Comparison of ENCODE assay signal across 8 mouse cellular contexts in the genomic region with DNA sequence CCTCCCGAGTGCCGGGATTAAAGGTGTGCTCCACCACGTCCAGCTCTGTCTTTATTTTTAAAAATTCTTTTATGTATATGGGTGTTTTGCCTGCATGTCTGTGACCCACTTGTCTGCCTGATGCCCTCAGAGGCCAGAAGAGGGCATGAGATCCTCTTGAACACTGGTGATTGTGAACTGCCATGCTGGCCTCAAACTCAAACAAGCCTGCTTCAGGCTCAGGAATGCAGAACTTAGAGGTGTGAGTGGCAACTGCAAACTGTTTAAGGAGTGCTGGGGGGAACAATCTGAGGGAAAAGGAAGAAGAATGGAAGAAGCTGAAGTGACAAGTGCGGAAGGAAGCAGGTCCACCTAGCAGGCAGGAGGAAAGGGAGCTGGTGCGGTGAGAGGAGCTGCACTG. TPM values are rescaled to one million over a fixed set of nuclear protein-coding genes. Genes with fewer than 3 reads are reported as not detected.
DNase-seq lines count a peak whose midpoint lies in the region; TF ChIP-seq lines count a peak whose summit lies in the region.

No protein-coding gene starts in this region.

- H3K4me2 ChIP-seq in myocyte (ENCODE audit: low read depth), result no peak overlapping the region

- intact Hi-C loops in heart, postnatal 14 days (cut with DNase I), result loop anchor here (2.0 to 10.0 kb wide), 2 partner anchors 45 to 427 kb away; partner anchors contain the start of genes Ccdc92, Snrnp35 and Zfp664

- 0 out of 2 replicates have a peak, but pooled peaks have one; percentile 27 for TF ChIP-seq CTCF in bone marrow macrophage, adult 2 months (IDR thresholded peaks at IDR 0.05; ENCODE audit: low read depth, low read length)

- peak overlapping the region; percentile 93; the same call in 1 of the 2 replicates for H3K27ac ChIP-seq in heart, embryonic 10.5 days
- peak overlapping the region; percentile 55 for H3K27ac ChIP-seq in bone marrow macrophage, adult 2 months (ENCODE audit: insufficient read depth, low read depth, low read length)

- no peak for DNase-seq in heart, embryonic 10.5 days (ENCODE audit: low spot score)
- DNase-seq in heart, postnatal 14 days, result no peak
- DNase-seq in kidney, postnatal 25 days, result peak; percentile 45 to 70
- DNase-seq in urinary bladder, adult 2 months (ENCODE audit: low spot score), result no peak
- no peak for DNase-seq in yolk sac, embryonic 10.5 days (ENCODE audit: low spot score)
- DNase-seq in layer of hippocampus, adult 8-10 months (ENCODE audit: low spot score in 2 of 2), result no peak

- 89% methylated on average over 5 of the region's 5 CpGs for WGBS in heart, embryonic 10.5 days

- H3ac ChIP-seq in myocyte (ENCODE audit: control insufficient read depth, insufficient read length), result no peak overlapping the region

- H3K36me3 ChIP-seq in heart, embryonic 10.5 days, result no peaks in the 10 kb centered on the region; the same call in 1 of the 2 replicates
- H3K36me3 ChIP-seq in myocyte (ENCODE audit: control insufficient read depth, insufficient read depth), result no peaks in the 10 kb centered on the region

- no peak overlapping the region; the same call in 1 of the 2 replicates for H3K4me3 ChIP-seq in heart, embryonic 10.5 days
- no peak overlapping the region for H3K4me3 ChIP-seq in bone marrow macrophage, adult 2 months (ENCODE audit: insufficient read depth, low read length)
- H3K4me3 ChIP-seq in myocyte, result peak overlapping the region; percentile 75

- no peaks in the 10 kb centered on the region for H3K27me3 ChIP-seq in heart, embryonic 10.5 days (ENCODE audit: insufficient read depth, poor library complexity, severe bottlenecking)
- H3K27me3 ChIP-seq in myocyte (ENCODE audit: control insufficient read depth, insufficient read depth, insufficient read length), result no peaks in the 10 kb centered on the region

- H3K9me3 ChIP-seq in heart, embryonic 10.5 days, result no peaks in the 10 kb centered on the region

- H3K4me1 ChIP-seq in heart, embryonic 10.5 days, result peaks cover 8% of the 10 kb centered on the region; the same call in 1 of the 2 replicates
- peaks cover 12% of the 10 kb centered on the region for H3K4me1 ChIP-seq in bone marrow macrophage, adult 2 months (ENCODE audit: control insufficient read depth, insufficient read depth, low read length)

- peaks cover 27% of the 10 kb centered on the region for H3K79me2 ChIP-seq in myocyte (ENCODE audit: control insufficient read depth, insufficient read depth)

- TF ChIP-seq POLR2A in bone marrow macrophage, adult 2 months (IDR thresholded peaks at IDR 0.05; ENCODE audit: borderline replicate concordance, low read depth, low read length), result no peak
- TF ChIP-seq POLR2A in myocyte (IDR thresholded peaks at IDR 0.05; ENCODE audit: insufficient read length, low read depth), result no peak

TF ChIP-seq in myocyte, 11 proteins besides CTCF, POLR2A, EP300 and RAD21:
- TF ChIP-seq MAX (IDR thresholded peaks at IDR 0.05; ENCODE audit: low read depth), result no peak
- TF ChIP-seq CEBPB (IDR thresholded peaks at IDR 0.05; ENCODE audit: insufficient read depth, poor library complexity, severe bottlenecking), result no peak
- no peak for TF ChIP-seq MYOG (IDR thresholded peaks at IDR 0.05; ENCODE audit: control insufficient read depth in 1 of 3, insufficient read depth in 1 of 3, insufficient read length in 2 of 3, low read depth in 2 of 3)
- no peak for TF ChIP-seq MYOD1 (IDR thresholded peaks at IDR 0.05; ENCODE audit: control insufficient read depth in 1 of 3, insufficient read length in 2 of 3, low read depth in 2 of 3)
- no peak for TF ChIP-seq USF1 (IDR thresholded peaks at IDR 0.05; ENCODE audit: low read depth)

RNA-seq across cellular contexts. Expression of gene Kmt5a, which starts 1.5 kb away (rescaled TPM):
- polyA plus RNA-seq in heart, embryonic 10.5 days (2016; fragmentation: Nextera tagmentation; extraction: Ambion mirVana), result 49.6 and 54.5 TPM in 2 replicates
- total RNA-seq in heart, postnatal 14 days (2021), result 100 to 1,000 TPM; 161 to 185 TPM
- 49.2 and 58.6 TPM in 2 replicates for polyA plus RNA-seq in bone marrow macrophage, adult 2 months (2012; ENCODE audit: insufficient read depth, insufficient read length, missing spikeins)
- polyA plus RNA-seq in myocyte (2012; fragmentation: generic; extraction: Trizol), result 58.0 TPM
- 53.7 and 62.0 TPM in 2 replicates for polyA plus RNA-seq in urinary bladder, adult 2 months (2012; rRNA removed)
- 10 to 100 TPM; 58.2 to 72.4 (median 64.4) TPM for total RNA-seq in layer of hippocampus, adult 8-10 months (2022)

RNA-seq across cellular contexts. Expression of gene Sbno1, which starts 12.4 kb away (rescaled TPM):
- polyA plus RNA-seq in heart, embryonic 10.5 days (2016; fragmentation: Nextera tagmentation; extraction: Ambion mirVana), result 74.4 and 80.5 TPM in 2 replicates
- 10 to 100 TPM; 66.7 to 70.9 TPM for total RNA-seq in heart, postnatal 14 days (2021)
- 57.5 and 59.2 TPM in 2 replicates for polyA plus RNA-seq in bone marrow macrophage, adult 2 months (2012; ENCODE audit: insufficient read depth, insufficient read length, missing spikeins)
- 11.3 TPM for polyA plus RNA-seq in myocyte (2012; fragmentation: generic; extraction: Trizol)
- polyA plus RNA-seq in urinary bladder, adult 2 months (2012; rRNA removed), result 30.6 and 35.2 TPM in 2 replicates
- total RNA-seq in layer of hippocampus, adult 8-10 months (2022), result 100 to 1,000 TPM; 135 to 183 (median 148) TPM

RNA-seq across cellular contexts. Expression of gene Rilpl2, which starts 39.9 kb away (rescaled TPM):
- polyA plus RNA-seq in heart, embryonic 10.5 days (2016; fragmentation: Nextera tagmentation; extraction: Ambion mirVana), result 13.3 and 18.3 TPM in 2 replicates
- 1 to 10 TPM; 8.8 to 9.5 TPM for total RNA-seq in heart, postnatal 14 days (2021)
- polyA plus RNA-seq in bone marrow macrophage, adult 2 months (2012; ENCODE audit: insufficient read depth, insufficient read length, missing spikeins), result 106 and 113 TPM in 2 replicates
- 22.3 TPM for polyA plus RNA-seq in myocyte (2012; fragmentation: generic; extraction: Trizol)
- 18.7 and 20.3 TPM in 2 replicates for polyA plus RNA-seq in urinary bladder, adult 2 months (2012; rRNA removed)
- total RNA-seq in layer of hippocampus, adult 8-10 months (2022), result 10 to 100 TPM; 15.5 to 21.0 (median 17.2) TPM

RNA-seq across cellular contexts. Expression of gene Snrnp35, which starts 44.7 kb away (rescaled TPM):
- polyA plus RNA-seq in heart, embryonic 10.5 days (2016; fragmentation: Nextera tagmentation; extraction: Ambion mirVana), result 25.5 and 26.8 TPM in 2 replicates
- 10 to 100 TPM in 1 of 2 experiments, 1 to 10 TPM in 1; 9.6 to 13.1 TPM for total RNA-seq in heart, postnatal 14 days (2021)
- polyA plus RNA-seq in bone marrow macrophage, adult 2 months (2012; ENCODE audit: insufficient read depth, insufficient read length, missing spikeins), result 20.5 and 21.6 TPM in 2 replicates
- polyA plus RNA-seq in myocyte (2012; fragmentation: generic; extraction: Trizol), result 18.9 TPM
- 7.2 and 8.8 TPM in 2 replicates for polyA plus RNA-seq in urinary bladder, adult 2 months (2012; rRNA removed)
- total RNA-seq in layer of hippocampus, adult 8-10 months (2022), result 10 to 100 TPM; 25.7 to 31.5 (median 28.6) TPM

Comparison
In these comparisons a context has a peak if more than half of its experiments do, and no peak if none do; other contexts are left out.
1. DNase-seq: peak in kidney, postnatal 25 days (2 of 2); none in heart, embryonic 10.5 days (single experiment), heart, postnatal 14 days (0 of 2), urinary bladder, adult 2 months (single experiment), yolk sac, embryonic 10.5 days (single experiment) and layer of hippocampus, adult 8-10 months (0 of 2).